Mouse (Mus musculus) C2C12 (cell line): Measurements from ENCODE around the gene Rhobtb1. TPM values are rescaled to one million over a fixed set of nuclear protein-coding genes. Genes with fewer than 3 reads are reported as not detected.

Experiments
- H3K27me3 ChIP-seq: one replicate; pipeline ENCODE4 v1.6.1; 2011; ENCODE audit not compliant: control insufficient read depth, insufficient read depth, insufficient read length
- H3K36me3 ChIP-seq: one replicate; pipeline ENCODE4 v1.6.1; 2011; ENCODE audit not compliant: control insufficient read depth, insufficient read depth
- H3K4me3 ChIP-seq: one replicate; pipeline ENCODE4 v1.5.1; 2011; ENCODE audit warnings: mild to moderate bottlenecking, control low read depth; ENCODE audit not compliant: poor library complexity, insufficient read depth, severe bottlenecking
- H3K79me2 ChIP-seq: one replicate; pipeline ENCODE4 v1.6.1; 2011; ENCODE audit not compliant: control insufficient read depth, insufficient read depth
- H3K79me3 ChIP-seq: one replicate; pipeline ENCODE4 v1.6.1; 2011; ENCODE audit warnings: low read depth, control low read depth
- H3ac ChIP-seq: one replicate; pipeline ENCODE3; 2011; ENCODE audit warnings: low read depth; ENCODE audit not compliant: control insufficient read depth, insufficient read length
- CEBPB ChIP-seq: IDR thresholded peaks from one replicate; pipeline ENCODE4 v1.6.1; 2011; ENCODE audit warnings: low read depth, mild to moderate bottlenecking, control low read depth, moderate library complexity
- CTCF ChIP-seq: IDR thresholded peaks from one replicate; pipeline ENCODE4 v1.5.1; 2011; ENCODE audit not compliant: control insufficient read depth, insufficient read depth, insufficient read length
- FOSL1 ChIP-seq: IDR thresholded peaks from one replicate; pipeline ENCODE4 v1.8.0; 2011; ENCODE audit warnings: mild to moderate bottlenecking, low read length; ENCODE audit not compliant: poor library complexity, insufficient read depth, severe bottlenecking
- MAX ChIP-seq: IDR thresholded peaks from one replicate; pipeline ENCODE4 v1.6.1; 2011; ENCODE audit warnings: mild to moderate bottlenecking, control low read depth
- MYOD1 ChIP-seq: IDR thresholded peaks from one replicate; pipeline ENCODE4 v1.6.1; 2011; ENCODE audit warnings: low read depth; ENCODE audit not compliant: control insufficient read depth, insufficient read length
- MYOG ChIP-seq: IDR thresholded peaks from one replicate; pipeline ENCODE4 v1.6.1; 2011; ENCODE audit not compliant: control insufficient read depth, insufficient read length; ENCODE audit errors: extremely low read depth
- USF1 ChIP-seq: IDR thresholded peaks from one replicate; pipeline ENCODE4 v1.6.1; 2011; ENCODE audit warnings: low read depth, mild to moderate bottlenecking, control low read depth, moderate library complexity
- polyA plus RNA-seq: library from polyadenylated mRNA; unstranded; fragments of >200 nt; fragmentation: generic; extraction: Trizol; gene quantifications from one replicate; pipeline ENCODE4 v1.2.1, GENCODE M21; 2012; ENCODE audit warnings: missing spikeins

The Rhobtb1 gene
- polyA plus RNA-seq, 1 experiment, result 3.8 TPM

DNA sequence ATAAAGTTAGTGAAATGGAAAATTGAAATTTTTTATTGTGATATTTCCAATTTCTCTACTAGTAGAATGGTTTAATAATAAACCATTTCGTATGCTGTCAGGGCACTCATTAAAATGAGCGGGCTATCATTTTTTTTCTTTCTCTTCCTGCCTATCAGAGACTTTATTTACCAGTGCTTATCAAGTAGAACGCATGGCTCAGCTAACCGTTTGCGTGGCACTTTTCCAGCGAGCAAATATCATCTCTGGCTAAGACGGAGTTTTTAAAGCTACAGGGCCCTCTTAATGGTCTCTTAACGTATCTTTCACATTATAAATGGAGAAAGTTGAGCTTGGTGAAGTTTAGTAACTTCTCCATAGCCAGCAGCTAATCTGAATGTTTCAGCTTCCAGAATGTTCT, 44.0 kb upstream of the Rhobtb1 start:
- H3K79me3 ChIP-seq, result no peaks in the 10 kb centered on the region
- no peaks in the 10 kb centered on the region for H3K79me2 ChIP-seq
- no peaks in the 10 kb centered on the region for H3K36me3 ChIP-seq
- H3K4me3 ChIP-seq, result no peak overlapping the region
- no peaks in the 10 kb centered on the region for H3K27me3 ChIP-seq
- TF ChIP-seq FOSL1 (no peak), CTCF (no peak), CEBPB (no peak), USF1 (no peak), MYOD1 (no peak), MAX (no peak), MYOG (no peak)
- H3ac ChIP-seq, result no peak overlapping the region

DNA sequence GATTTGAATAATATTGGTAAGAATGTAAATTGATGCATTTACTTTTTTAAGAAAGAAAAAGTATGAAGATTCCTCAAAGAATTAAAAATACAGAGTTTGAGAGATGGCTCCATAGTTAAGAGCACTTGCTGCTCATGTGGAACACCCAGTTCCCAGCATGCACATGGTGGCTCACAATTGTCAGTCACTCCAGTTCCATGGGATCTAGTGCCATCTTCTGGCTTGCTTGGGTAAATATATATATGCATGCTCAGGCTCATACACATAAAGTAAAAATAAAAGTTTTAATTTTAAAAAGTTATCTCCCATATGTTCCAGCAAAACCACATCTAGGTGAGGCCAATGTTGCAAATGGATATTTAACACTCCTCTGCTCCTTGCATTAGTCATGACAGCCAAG, 36.9 kb upstream of the Rhobtb1 start:
- TF ChIP-seq FOSL1 (no peak), CTCF (no peak), MYOD1 (no peak), MAX (no peak), CEBPB (no peak), USF1 (no peak)
- H3K27me3 ChIP-seq, result no peaks in the 10 kb centered on the region
- H3K4me3 ChIP-seq, result no peak overlapping the region
- H3K79me3 ChIP-seq, result no peaks in the 10 kb centered on the region
- H3K79me2 ChIP-seq, result no peaks in the 10 kb centered on the region
- H3ac ChIP-seq, result no peak overlapping the region
- no peaks in the 10 kb centered on the region for H3K36me3 ChIP-seq

- H3K79me2 ChIP-seq, result no peaks in the 10 kb centered on the region
These were observed 33.2 kb upstream of the Rhobtb1 start for GRCm38 (mm10) chr10:69117996-69118395.

DNA sequence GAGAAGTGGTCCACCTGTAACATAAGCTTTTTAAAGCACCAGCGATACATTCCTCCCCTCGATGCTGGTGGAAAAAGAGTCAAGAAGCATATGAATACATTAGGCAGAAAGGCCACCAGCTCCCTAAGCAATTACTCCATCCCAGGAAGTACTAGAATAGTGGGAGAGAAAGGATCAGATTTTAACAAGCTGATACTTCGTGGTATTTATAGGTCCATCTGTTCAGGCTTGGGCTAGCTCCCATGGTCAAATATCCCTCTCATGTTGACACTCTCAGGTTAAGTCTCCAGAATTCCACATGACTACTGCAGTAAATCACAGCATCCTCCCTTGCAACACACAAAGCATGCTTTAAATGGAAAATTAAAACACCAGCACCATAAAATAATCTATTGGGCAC, 32.3 kb upstream of the Rhobtb1 start:
- Histone ChIP-seq H3K36me3 (no peaks in the 10 kb centered on the region), H3K79me3 (no peaks in the 10 kb centered on the region), H3K79me2 (no peaks in the 10 kb centered on the region), H3K27me3 (no peaks in the 10 kb centered on the region), H3ac (no peak overlapping the region), H3K4me3 (no peak overlapping the region)
- TF ChIP-seq CTCF (no peak), FOSL1 (no peak)

More at GRCm38 (mm10) chr10:69117996-69118395, 33.2 kb upstream of the Rhobtb1 start:
- Histone ChIP-seq H3ac (no peak overlapping the region), H3K79me3 (no peaks in the 10 kb centered on the region), H3K36me3 (no peaks in the 10 kb centered on the region), H3K4me3 (no peak overlapping the region), H3K27me3 (no peaks in the 10 kb centered on the region)
- TF ChIP-seq MAX (no peak), USF1 (no peak), MYOG (no peak), CTCF (no peak), FOSL1 (no peak)

GRCm38 (mm10) chr10:69119456-69119855, 31.8 kb upstream of the Rhobtb1 start:
- no peaks in the 10 kb centered on the region for H3K79me2 ChIP-seq
- TF ChIP-seq MAX, result no peak
- TF ChIP-seq CEBPB, result no peak
- TF ChIP-seq MYOD1, result no peak
- TF ChIP-seq CTCF, result no peak
- TF ChIP-seq USF1, result no peak
- no peak for TF ChIP-seq FOSL1
- TF ChIP-seq MYOG, result no peak
- no peaks in the 10 kb centered on the region for H3K36me3 ChIP-seq
- H3ac ChIP-seq, result no peak overlapping the region
- no peak overlapping the region for H3K4me3 ChIP-seq
- H3K27me3 ChIP-seq, result no peaks in the 10 kb centered on the region
- no peaks in the 10 kb centered on the region for H3K79me3 ChIP-seq

- TF ChIP-seq MYOG, result no peak
- no peak for TF ChIP-seq CTCF
- no peak for TF ChIP-seq USF1
- H3K27me3 ChIP-seq, result no peaks in the 10 kb centered on the region
- H3K79me2 ChIP-seq, result no peaks in the 10 kb centered on the region
- no peak overlapping the region for H3K4me3 ChIP-seq
- H3K79me3 ChIP-seq, result no peaks in the 10 kb centered on the region
- H3ac ChIP-seq, result no peak overlapping the region
- no peaks in the 10 kb centered on the region for H3K36me3 ChIP-seq
These were observed 24.7 kb upstream of the Rhobtb1 start for GRCm38 (mm10) chr10:69126546-69126945.
